Mouse (Mus musculus): ENCODE measurements around the gene Itgb1. TPM values are rescaled to one million over a fixed set of nuclear protein-coding genes. Genes with fewer than 3 reads are reported as not detected.

Gene Itgb1
- polyA plus RNA-seq (2012): 33.1 and 34.7 TPM in 2 replicates

GRCm38 (mm10) chr8:128685507-128686428, at the start of gene Itgb1:
Gene Itgb1 (plus strand): TSS chr8:128685654.

Other genes starting within 250 kb of the Itgb1 start
- gene Gm3952, start 113.0 kb downstream of the Itgb1 start, polyA plus RNA-seq (2012): not detected in 2 replicates